Mouse (Mus musculus): ENCODE measurements around the gene Duoxa1. TPM values are rescaled to one million over a fixed set of nuclear protein-coding genes. Genes with fewer than 3 reads are reported as not detected.

Duoxa1 gene
- polyA plus RNA-seq, 1 experiment from 2014 or later, result 3.0 TPM

- Histone ChIP-seq H3K9me3 (ENCODE audit: control insufficient read depth, low read depth, low read length) (no peaks in the 10 kb centered on the region), H3K36me3 (ENCODE audit: control insufficient read depth, insufficient read depth, low read length) (0 out of 2 replicates have a peak, but pooled peaks cover 3% of the 10 kb centered on the region), H3K4me3 (ENCODE audit: low read depth, low read length) (no peak overlapping the region), H3K4me1 (ENCODE audit: control insufficient read depth, insufficient read depth, low read length) (no peaks in the 10 kb centered on the region), H3K27ac (ENCODE audit: low read length) (no peak overlapping the region), H3K4me2 (replicated peaks; ENCODE audit: low read depth, low read length) (no peak overlapping the region), H3K27me3 (ENCODE audit: control insufficient read depth, insufficient read depth, low read length) (no peaks in the 10 kb centered on the region), H3K9ac (replicated peaks; ENCODE audit: low read depth, low read length) (no peak overlapping the region)
- WGBS, result 88% methylated on average over 5 of the region's 5 CpGs
- no peak for ATAC-seq (ENCODE audit: insufficient number of reproducible peaks, insufficient read depth, low FRiP score, low read depth)
These were observed 57.5 kb downstream of the Duoxa1 start for GRCm38 (mm10) chr2:122255997-122256396.

Other genes with a start within 250 kb of the Duoxa1 start
- 14.6 and 15.5 TPM in 2 replicates for gene Spg11, start 195.3 kb downstream of the Duoxa1 start, polyA plus RNA-seq (2014; fragmentation: Nextera tagmentation; extraction: Ambion mirVana)
- 358 and 383 TPM in 2 replicates for gene B2m, start 166.0 kb downstream of the Duoxa1 start, polyA plus RNA-seq (2014; fragmentation: Nextera tagmentation; extraction: Ambion mirVana)
- 0.14 and 0.23 TPM in 2 replicates for gene Trim69, start 153.0 kb downstream of the Duoxa1 start, polyA plus RNA-seq (2014; fragmentation: Nextera tagmentation; extraction: Ambion mirVana)
- not detected in 2 replicates for gene Patl2, start 127.5 kb downstream of the Duoxa1 start, polyA plus RNA-seq (2014; fragmentation: Nextera tagmentation; extraction: Ambion mirVana)
- gene Terb2, start 127.5 kb downstream of the Duoxa1 start, polyA plus RNA-seq (2014; fragmentation: Nextera tagmentation; extraction: Ambion mirVana), result not detected in 2 replicates
- gene Sord, start 79.0 kb downstream of the Duoxa1 start, polyA plus RNA-seq (2014; fragmentation: Nextera tagmentation; extraction: Ambion mirVana), result 28.3 and 30.0 TPM in 2 replicates
- 0.06 and 0.27 TPM in 2 replicates for gene Duox2, start 15.3 kb downstream of the Duoxa1 start, polyA plus RNA-seq (2014; fragmentation: Nextera tagmentation; extraction: Ambion mirVana)
- 0.17 TPM in 1 of 2 replicates, not detected in the other for gene Duoxa2, start 14.8 kb downstream of the Duoxa1 start, polyA plus RNA-seq (2014; fragmentation: Nextera tagmentation; extraction: Ambion mirVana)
- gene Duox1, start 1.9 kb upstream of the Duoxa1 start, polyA plus RNA-seq (2014; fragmentation: Nextera tagmentation; extraction: Ambion mirVana), result 0.36 and 0.53 TPM in 2 replicates
- gene Shf, start 55.4 kb upstream of the Duoxa1 start, polyA plus RNA-seq (2014; fragmentation: Nextera tagmentation; extraction: Ambion mirVana), result 3.8 and 5.2 TPM in 2 replicates
- 6.6 and 6.9 TPM in 2 replicates for gene Slc28a2, start 112.7 kb upstream of the Duoxa1 start, polyA plus RNA-seq (2014; fragmentation: Nextera tagmentation; extraction: Ambion mirVana)
- gene Gm14085, start 171.2 kb upstream of the Duoxa1 start, polyA plus RNA-seq (2014; fragmentation: Nextera tagmentation; extraction: Ambion mirVana), result not detected in 2 replicates